Mouse (Mus musculus) heart, embryonic 11.5 days (tissue): Measurements from ENCODE around the gene Tex9. TPM values are rescaled to one million over a fixed set of nuclear protein-coding genes. Genes with fewer than 3 reads are reported as not detected.

Experiments
- ATAC-seq: fragments of 200-750 bp; cut with Nextera tagmentation; replicated peaks from 2 replicates; pipeline ENCODE4 v1.8.0; 2017; ENCODE audit warnings: moderate library complexity; ENCODE audit not compliant: insufficient number of reproducible peaks, low FRiP score, low TSS enrichment
- H3K27ac ChIP-seq: fragments of 300-500 bp; sonication (generic); 2 replicates; pipeline ENCODE4 v1.5.1; 2014; ENCODE audit warnings: mild to moderate bottlenecking, low read depth, low read length
- H3K27me3 ChIP-seq: fragments of 300-500 bp; sonication (generic); 2 replicates; pipeline ENCODE4 v1.6.1; 2014; ENCODE audit warnings: mild to moderate bottlenecking, low read length, mixed read lengths; ENCODE audit not compliant: control insufficient read depth, insufficient read depth
- H3K36me3 ChIP-seq: fragments of 300-500 bp; sonication (generic); 2 replicates; pipeline ENCODE4 v1.6.1; 2014; ENCODE audit warnings: mild to moderate bottlenecking, low read length, moderate library complexity, mixed read lengths; ENCODE audit not compliant: control insufficient read depth, insufficient read depth
- H3K4me1 ChIP-seq: fragments of 300-500 bp; sonication (generic); 2 replicates; pipeline ENCODE4 v1.6.1; 2014; ENCODE audit warnings: low read length; ENCODE audit not compliant: control insufficient read depth, insufficient read depth
- H3K4me2 ChIP-seq: fragments of 300-500 bp; sonication (generic); 2 replicates; pipeline ENCODE4 v1.6.1; 2014; ENCODE audit warnings: mild to moderate bottlenecking, moderate library complexity
- H3K4me3 ChIP-seq: fragments of 300-500 bp; sonication (generic); 2 replicates; pipeline ENCODE4 v1.5.1; 2014; ENCODE audit warnings: low read depth, low read length
- H3K9ac ChIP-seq: fragments of 300-500 bp; sonication (generic); 2 replicates; pipeline ENCODE4 v1.6.1; 2014; ENCODE audit warnings: mild to moderate bottlenecking, low read depth, low read length, moderate library complexity
- H3K9me3 ChIP-seq: fragments of 300-500 bp; sonication (generic); replicated peaks from 2 replicates; pipeline ENCODE4 v1.6.1; 2016; ENCODE audit warnings: low read length; ENCODE audit not compliant: control insufficient read depth
- WGBS: fragments of 180-500 bp; shearing (Covaris S2); extraction: QIAGEN DNeasy Blood & Tissue Kit; methylation state at CpG from one replicate; pipeline ENCODE4 v1.1.7; 2014; ENCODE audit not compliant: insufficient replicate concordance; 5-methylcytosine and 5-hydroxymethylcytosine counted together
- polyA plus RNA-seq: library from polyadenylated mRNA; unstranded; fragments of >200 nt; fragmentation: Nextera tagmentation; extraction: Ambion mirVana; gene quantifications from 2 replicates; pipeline ENCODE4 v1.2.1, GENCODE M21; 2014

The Tex9 gene
- 17.0 and 19.4 TPM in 2 replicates for polyA plus RNA-seq

- Histone ChIP-seq H3K9me3 (no peaks in the 10 kb centered on the region), H3K4me1 (peaks cover 7% of the 10 kb centered on the region), H3K4me3 (peak within 1 kb of the TSS; percentile 72), H3K36me3 (no peaks in the 10 kb centered on the region), H3K9ac (peak within 1 kb of the TSS; percentile 78), H3K4me2 (peak within 1 kb of the TSS; percentile 82), H3K27me3 (no peaks in the 10 kb centered on the region), H3K27ac (peak within 1 kb of the TSS; percentile 85)
- WGBS = 9% methylated on average over 6 of the region's 6 CpGs
- no peak for ATAC-seq
Measured at GRCm38 (mm10) chr9:72492194-72492565, at the start of gene Tex9. Tex9 (minus strand) TSS chr9:72492212.

DNA sequence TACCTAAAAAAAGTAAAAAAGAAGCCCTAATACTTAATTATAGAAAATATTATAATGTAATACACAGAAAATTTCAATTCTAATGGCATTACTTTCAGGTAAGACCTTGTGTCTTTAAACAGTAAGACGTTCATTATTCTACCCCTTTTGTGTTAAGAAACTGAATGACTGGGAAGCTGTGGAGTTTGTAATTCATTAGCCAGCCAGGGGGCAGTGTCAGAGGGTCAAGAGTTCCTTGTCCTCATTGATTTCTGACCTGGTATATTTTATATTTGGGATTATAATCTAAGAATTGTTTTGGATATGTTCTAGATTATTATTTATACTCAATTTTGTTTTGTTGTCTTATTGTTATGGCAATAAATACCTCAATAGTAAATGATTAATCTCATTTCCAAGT, 45.1 kb upstream of the Tex9 start:
- H3K27me3 ChIP-seq = no peaks in the 10 kb centered on the region
- no peaks in the 10 kb centered on the region for H3K9me3 ChIP-seq
- no peaks in the 10 kb centered on the region for H3K36me3 ChIP-seq
- no peak overlapping the region for H3K27ac ChIP-seq
- H3K4me2 ChIP-seq = no peak overlapping the region
- 80% methylated on average over 1 of the region's 1 CpGs for WGBS
- no peak overlapping the region for H3K4me3 ChIP-seq
- no peak for ATAC-seq
- no peaks in the 10 kb centered on the region for H3K4me1 ChIP-seq
- H3K9ac ChIP-seq = no peak overlapping the region

DNA sequence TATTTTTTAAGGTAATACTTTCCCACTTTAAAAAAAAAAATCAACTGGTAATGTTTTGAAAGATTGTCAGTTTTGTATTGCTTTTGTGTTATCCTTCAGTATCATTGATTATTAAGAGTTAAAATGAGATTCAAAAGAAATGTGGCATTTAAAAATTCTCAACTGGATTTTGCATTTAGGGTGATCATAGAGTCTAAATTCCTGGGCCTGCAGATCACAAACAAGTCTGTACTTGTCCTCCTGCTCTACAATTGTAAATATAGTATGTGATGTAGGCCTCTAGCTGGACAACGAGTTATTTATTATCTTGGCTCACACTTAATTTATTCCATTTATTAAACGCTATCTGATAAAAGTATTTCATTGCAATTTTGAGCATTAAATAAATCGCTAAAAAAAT, 43.4 kb upstream of the Tex9 start:
- Histone ChIP-seq H3K4me1 (peaks cover 9% of the 10 kb centered on the region), H3K4me2 (no peak overlapping the region), H3K4me3 (no peak overlapping the region), H3K9me3 (no peaks in the 10 kb centered on the region), H3K9ac (no peak overlapping the region), H3K27me3 (no peaks in the 10 kb centered on the region), H3K27ac (no peak overlapping the region), H3K36me3 (no peaks in the 10 kb centered on the region)
- ATAC-seq = no peak
- WGBS = 83% methylated on average over 3 of the region's 3 CpGs

- WGBS = 90% methylated on average over 2 of the region's 2 CpGs
- Histone ChIP-seq H3K4me2 (no peak overlapping the region), H3K27ac (no peak overlapping the region), H3K9me3 (no peaks in the 10 kb centered on the region), H3K27me3 (no peaks in the 10 kb centered on the region), H3K4me1 (peaks cover 9% of the 10 kb centered on the region), H3K36me3 (no peaks in the 10 kb centered on the region), H3K9ac (no peak overlapping the region), H3K4me3 (no peak overlapping the region)
- ATAC-seq = no peak
Measured at GRCm38 (mm10) chr9:72534985-72535384, 43.0 kb upstream of the Tex9 start.

- peak overlapping the region; percentile 78 for H3K4me2 ChIP-seq
- no peaks in the 10 kb centered on the region for H3K27me3 ChIP-seq
- H3K4me3 ChIP-seq = peak overlapping the region; percentile 94
- H3K4me1 ChIP-seq = peaks cover 9% of the 10 kb centered on the region
- WGBS = 0% methylated on average over 2 of the region's 2 CpGs
- no peaks in the 10 kb centered on the region for H3K9me3 ChIP-seq
- peak overlapping the region; percentile 99 for H3K9ac ChIP-seq
- H3K36me3 ChIP-seq = no peaks in the 10 kb centered on the region
- H3K27ac ChIP-seq = peak overlapping the region; percentile 99
- ATAC-seq = no peak
Measured at GRCm38 (mm10) chr9:72533089-72533415, 41.0 kb upstream of the Tex9 start.

DNA sequence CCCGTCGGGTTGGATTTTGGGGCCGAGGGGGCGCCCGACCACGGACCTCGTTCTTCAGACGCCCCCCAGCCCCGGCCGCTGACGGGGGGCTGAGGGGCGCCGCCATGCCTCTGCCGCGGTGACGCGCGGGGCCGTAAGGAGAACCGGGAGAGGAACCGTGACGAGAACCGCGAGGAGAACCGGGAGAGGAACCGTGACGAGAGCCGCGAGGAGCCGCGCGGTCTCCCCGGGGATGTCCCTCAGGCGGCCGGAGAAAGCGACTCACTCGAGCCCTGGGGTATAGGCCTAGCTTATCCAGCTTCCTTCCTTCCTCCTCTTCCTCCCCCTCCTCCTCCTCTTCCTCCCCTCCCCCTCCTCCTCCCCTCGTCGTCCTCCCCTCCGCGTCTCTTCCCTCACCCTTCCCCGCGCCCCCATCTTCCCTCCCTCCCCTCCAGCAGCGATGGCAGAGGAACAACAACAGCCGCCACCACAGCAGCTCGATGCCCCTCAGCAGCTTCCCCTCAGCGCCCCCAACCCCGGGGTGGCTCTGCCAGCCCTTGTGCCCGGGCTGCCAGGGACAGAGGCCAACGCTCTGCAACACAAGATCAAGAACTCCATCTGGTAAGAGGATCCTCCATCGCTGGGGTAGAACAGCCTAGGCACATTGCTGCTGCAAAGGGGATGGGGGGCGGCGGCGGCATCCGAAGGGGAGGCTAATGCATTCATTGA, 40.5 kb upstream of the Tex9 start:
- ATAC-seq = peak; percentile 54
- under 1% methylated on average over 50 of the region's 55 CpGs for WGBS

DNA sequence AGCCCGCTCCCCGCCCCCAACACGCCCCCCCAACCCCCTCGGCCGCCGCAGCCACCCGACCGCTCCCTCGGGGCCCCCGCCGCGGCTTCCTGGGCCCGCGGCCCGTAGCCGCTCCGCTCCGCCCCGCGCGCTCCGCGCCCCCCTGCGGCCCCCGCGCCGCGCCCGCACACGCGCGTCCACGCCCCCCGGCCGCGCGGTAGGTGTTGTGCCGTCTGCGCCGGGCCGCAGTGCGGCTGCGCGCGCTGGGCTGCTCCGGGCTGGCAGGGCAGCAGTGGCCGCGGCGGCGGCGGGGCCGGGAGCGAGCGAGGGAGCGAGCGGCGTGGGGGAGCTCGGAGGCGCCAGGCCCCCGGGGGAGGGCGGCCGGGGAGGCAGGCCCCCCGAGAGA, 40.0 kb upstream of the Tex9 start, which contains the start of gene Rfx7:
Gene Rfx7, plus strand, starts transcription at position 245 of the 385 bp plus-strand sequence.
- ATAC-seq = peak; percentile 83
- under 1% methylated on average over 29 of the region's 63 CpGs for WGBS
- Histone ChIP-seq H3K4me3 (peak within 1 kb of the TSS; percentile 94), H3K9me3 (no peaks in the 10 kb centered on the region), H3K27me3 (no peaks in the 10 kb centered on the region), H3K36me3 (no peaks in the 10 kb centered on the region), H3K27ac (peak within 1 kb of the TSS; percentile 99), H3K4me1 (peaks cover 9% of the 10 kb centered on the region), H3K4me2 (peak within 1 kb of the TSS; percentile 78), H3K9ac (peak within 1 kb of the TSS; percentile 99)

More for the DNA sequence above, 40.5 kb upstream of the Tex9 start:
- H3K36me3 ChIP-seq = no peaks in the 10 kb centered on the region
- H3K4me3 ChIP-seq = peak overlapping the region; percentile 94
- no peaks in the 10 kb centered on the region for H3K27me3 ChIP-seq
- peak overlapping the region; percentile 99 for H3K9ac ChIP-seq
- H3K9me3 ChIP-seq = no peaks in the 10 kb centered on the region
- H3K4me2 ChIP-seq = peak overlapping the region; percentile 78
- H3K4me1 ChIP-seq = peaks cover 9% of the 10 kb centered on the region
- H3K27ac ChIP-seq = peak overlapping the region; percentile 99

GRCm38 (mm10) chr9:72531291-72531995, 39.4 kb upstream of the Tex9 start:
- 2% methylated on average over 35 of the region's 35 CpGs for WGBS
- peak; percentile 73 for ATAC-seq
- H3K4me1 ChIP-seq = peaks cover 9% of the 10 kb centered on the region
- H3K4me3 ChIP-seq = peak overlapping the region; percentile 94
- H3K4me2 ChIP-seq = peak overlapping the region; percentile 78
- H3K9me3 ChIP-seq = no peaks in the 10 kb centered on the region
- H3K27me3 ChIP-seq = no peaks in the 10 kb centered on the region
- H3K36me3 ChIP-seq = no peaks in the 10 kb centered on the region
- H3K27ac ChIP-seq = peak overlapping the region; percentile 99
- H3K9ac ChIP-seq = peak overlapping the region; percentile 99; the same call in 1 of the 2 replicates
